ENCODE assay signal across 14 mouse cellular contexts in genomic region chr1:190757899-190758298, GRCm38 (mm10).
"Had no signal": no experiment of that assay in that cellular context is flagged by ENCODE, and none has a peak within 500 bp of the region (broad histone marks: within the 10 kb centered on the region; RNA-seq: fewer than 3 reads in every experiment).

No protein-coding gene starts in this region.

- H3K36me3 ChIP-seq: limb, embryonic 10.5 days; liver, embryonic 12.5 days; midbrain, embryonic 12.5 days; neural tube, embryonic 13.5 days had no signal

- DNase-seq: kidney, adult 9 months; kidney, postnatal 10 days; kidney, postnatal 4 days; lung, embryonic 14.5 days; lung, postnatal 10 days; lung, postnatal 4 days; right cerebral cortex, adult 18-20 months; right cerebral cortex, postnatal 25 days; thymus, postnatal 36 days had no signal

- H3K9me3 ChIP-seq: limb, embryonic 10.5 days; liver, embryonic 12.5 days; midbrain, embryonic 12.5 days; neural tube, embryonic 13.5 days had no signal

- H3K9ac ChIP-seq: liver, embryonic 12.5 days; lung, embryonic 14.5 days; midbrain, embryonic 12.5 days; neural tube, embryonic 13.5 days had no signal

- H3K4me3 ChIP-seq: layer of hippocampus, adult 2 months; limb, embryonic 10.5 days; liver, embryonic 12.5 days; midbrain, embryonic 12.5 days; neural tube, embryonic 13.5 days had no signal

- H3K4me2 ChIP-seq: liver, embryonic 12.5 days; lung, embryonic 14.5 days; midbrain, embryonic 12.5 days; neural tube, embryonic 13.5 days had no signal

- H3K4me1 ChIP-seq: liver, embryonic 12.5 days had no signal

- ATAC-seq: liver, embryonic 12.5 days had no signal

- H3K27me3 ChIP-seq: liver, embryonic 12.5 days; neural tube, embryonic 13.5 days had no signal

- H3K27ac ChIP-seq: layer of hippocampus, adult 2 months; limb, embryonic 10.5 days; liver, embryonic 12.5 days; midbrain, embryonic 12.5 days; neural tube, embryonic 13.5 days had no signal
